Mouse (Mus musculus): ENCODE results near the gene Csf2rb2. TPM values are rescaled to one million over a fixed set of nuclear protein-coding genes. Genes with fewer than 3 reads are reported as not detected.
"Not testable (repeated sequence)": the region's sequence is repeated elsewhere in the genome, so short reads cannot be mapped to it uniquely, and the experiment has no call there.

The Csf2rb2 gene
- polyA plus RNA-seq (2014; fragmentation: Nextera tagmentation; extraction: Ambion mirVana): 0.37 and 0.70 TPM in 2 replicates

- Histone ChIP-seq H3K4me2 (ENCODE audit: low read depth) (no peak within 1 kb of the TSS), H3K36me3 (ENCODE audit: control insufficient read depth, insufficient read depth, low read length) (no peaks in the 10 kb centered on the region), H3K4me3 (ENCODE audit: low read depth, low read length) (no peak within 1 kb of the TSS), H3K9ac (ENCODE audit: low read length) (no peak within 1 kb of the TSS), H3K27me3 (ENCODE audit: control insufficient read depth, insufficient read depth, low read length) (no peaks in the 10 kb centered on the region), H3K27ac (ENCODE audit: low read depth, low read length) (no peak within 1 kb of the TSS), H3K4me1 (ENCODE audit: control insufficient read depth, insufficient read depth, low read length) (no peaks in the 10 kb centered on the region), H3K9me3 (ENCODE audit: control insufficient read depth, low read length) (no peaks in the 10 kb centered on the region)
- DNase-seq (ENCODE audit: low spot score) (no peak), ATAC-seq (ENCODE audit: insufficient read depth, low FRiP score, low TSS enrichment) (no peak)
- 86% methylated on average over 10 of the region's 10 CpGs for WGBS
These were observed at the start of gene Csf2rb2 for GRCm38 (mm10) chr15:78305341-78305933. Gene Csf2rb2 (minus strand): TSS chr15:78305721.

GRCm38 (mm10) chr15:78354958-78355357 lies 49.4 kb upstream of the Csf2rb2 start:
- Histone ChIP-seq H3K36me3 (ENCODE audit: control insufficient read depth, insufficient read depth, low read length) (no peaks in the 10 kb centered on the region), H3K4me1 (ENCODE audit: control insufficient read depth, insufficient read depth, low read length) (no peaks in the 10 kb centered on the region), H3K27me3 (ENCODE audit: control insufficient read depth, insufficient read depth, low read length) (no peaks in the 10 kb centered on the region), H3K27ac (ENCODE audit: low read depth, low read length) (no peak overlapping the region), H3K4me3 (ENCODE audit: low read depth, low read length) (no peak overlapping the region), H3K4me2 (ENCODE audit: low read depth) (no peak overlapping the region), H3K9me3 (ENCODE audit: control insufficient read depth, low read length) (no peaks in the 10 kb centered on the region), H3K9ac (ENCODE audit: low read length) (no peak overlapping the region)
- peak; percentile 30 for DNase-seq (ENCODE audit: low spot score)
- 0% methylated on average over 1 of the region's 1 CpGs for WGBS
- ATAC-seq (ENCODE audit: insufficient read depth, low FRiP score, low TSS enrichment): no peak

- H3K9ac ChIP-seq (ENCODE audit: low read length): no peak overlapping the region
- H3K9me3 ChIP-seq (ENCODE audit: control insufficient read depth, low read length): no peaks in the 10 kb centered on the region
- ATAC-seq (ENCODE audit: insufficient read depth, low FRiP score, low TSS enrichment) (no peak), DNase-seq (ENCODE audit: low spot score) (no peak)
- no peak overlapping the region for H3K4me2 ChIP-seq (ENCODE audit: low read depth)
- H3K4me3 ChIP-seq (ENCODE audit: low read depth, low read length): no peak overlapping the region
- no peak overlapping the region for H3K27ac ChIP-seq (ENCODE audit: low read depth, low read length)
- 66% methylated on average over 3 of the region's 3 CpGs for WGBS
- no peaks in the 10 kb centered on the region for H3K4me1 ChIP-seq (ENCODE audit: control insufficient read depth, insufficient read depth, low read length)
- H3K36me3 ChIP-seq (ENCODE audit: control insufficient read depth, insufficient read depth, low read length): no peaks in the 10 kb centered on the region
- H3K27me3 ChIP-seq (ENCODE audit: control insufficient read depth, insufficient read depth, low read length): no peaks in the 10 kb centered on the region
These were observed 46.2 kb upstream of the Csf2rb2 start for GRCm38 (mm10) chr15:78351586-78352165.

GRCm38 (mm10) chr15:78344567-78344966 lies 39.0 kb upstream of the Csf2rb2 start:
- DNase-seq (ENCODE audit: low spot score) (no peak), ATAC-seq (ENCODE audit: insufficient read depth, low FRiP score, low TSS enrichment) (no peak)
- Histone ChIP-seq H3K9me3 (ENCODE audit: control insufficient read depth, low read length) (no peaks in the 10 kb centered on the region), H3K27me3 (ENCODE audit: control insufficient read depth, insufficient read depth, low read length) (no peaks in the 10 kb centered on the region), H3K4me2 (ENCODE audit: low read depth) (no peak overlapping the region), H3K9ac (ENCODE audit: low read length) (no peak overlapping the region), H3K36me3 (ENCODE audit: control insufficient read depth, insufficient read depth, low read length) (no peaks in the 10 kb centered on the region), H3K27ac (ENCODE audit: low read depth, low read length) (no peak overlapping the region), H3K4me3 (ENCODE audit: low read depth, low read length) (no peak overlapping the region), H3K4me1 (ENCODE audit: control insufficient read depth, insufficient read depth, low read length) (no peaks in the 10 kb centered on the region)
- 86% methylated on average over 3 of the region's 3 CpGs for WGBS

- ATAC-seq (ENCODE audit: insufficient read depth, low FRiP score, low TSS enrichment) (no peak), DNase-seq (ENCODE audit: low spot score) (no peak)
- no peak overlapping the region for H3K4me3 ChIP-seq (ENCODE audit: low read depth, low read length)
- no peaks in the 10 kb centered on the region for H3K4me1 ChIP-seq (ENCODE audit: control insufficient read depth, insufficient read depth, low read length)
- H3K36me3 ChIP-seq (ENCODE audit: control insufficient read depth, insufficient read depth, low read length): no peaks in the 10 kb centered on the region
- no peak overlapping the region for H3K4me2 ChIP-seq (ENCODE audit: low read depth)
- WGBS: 23% methylated on average over 1 of the region's 1 CpGs
- H3K27ac ChIP-seq (ENCODE audit: low read depth, low read length): no peak overlapping the region
- H3K9me3 ChIP-seq (ENCODE audit: control insufficient read depth, low read length): no peaks in the 10 kb centered on the region
- no peak overlapping the region for H3K9ac ChIP-seq (ENCODE audit: low read length)
- H3K27me3 ChIP-seq (ENCODE audit: control insufficient read depth, insufficient read depth, low read length): no peaks in the 10 kb centered on the region
These were observed 38.2 kb upstream of the Csf2rb2 start for GRCm38 (mm10) chr15:78343683-78344082.

GRCm38 (mm10) chr15:78340919-78341318 lies 35.4 kb upstream of the Csf2rb2 start:
- not testable (repeated sequence) for H3K4me2 ChIP-seq (ENCODE audit: low read depth); DNase-seq (ENCODE audit: low spot score); H3K9ac ChIP-seq (ENCODE audit: low read length); ATAC-seq (ENCODE audit: insufficient read depth, low FRiP score, low TSS enrichment); H3K27ac ChIP-seq (ENCODE audit: low read depth, low read length); H3K4me1 ChIP-seq (ENCODE audit: control insufficient read depth, insufficient read depth, low read length); H3K27me3 ChIP-seq (ENCODE audit: control insufficient read depth, insufficient read depth, low read length); H3K9me3 ChIP-seq (ENCODE audit: control insufficient read depth, low read length); H3K4me3 ChIP-seq (ENCODE audit: low read depth, low read length); H3K36me3 ChIP-seq (ENCODE audit: control insufficient read depth, insufficient read depth, low read length)
- WGBS: 77% methylated on average over 6 of the region's 7 CpGs

- not testable (repeated sequence) for ATAC-seq (ENCODE audit: insufficient read depth, low FRiP score, low TSS enrichment); H3K4me2 ChIP-seq (ENCODE audit: low read depth); H3K27ac ChIP-seq (ENCODE audit: low read depth, low read length); H3K27me3 ChIP-seq (ENCODE audit: control insufficient read depth, insufficient read depth, low read length); H3K4me3 ChIP-seq (ENCODE audit: low read depth, low read length); H3K4me1 ChIP-seq (ENCODE audit: control insufficient read depth, insufficient read depth, low read length); H3K9ac ChIP-seq (ENCODE audit: low read length); H3K36me3 ChIP-seq (ENCODE audit: control insufficient read depth, insufficient read depth, low read length); H3K9me3 ChIP-seq (ENCODE audit: control insufficient read depth, low read length)
- WGBS: 40% methylated on average over 7 of the region's 7 CpGs
- peak; percentile 51 for DNase-seq (ENCODE audit: low spot score)
These were observed 34.3 kb upstream of the Csf2rb2 start for GRCm38 (mm10) chr15:78339627-78340423.

GRCm38 (mm10) chr15:78334380-78334779 lies 28.9 kb upstream of the Csf2rb2 start:
- no peaks in the 10 kb centered on the region for H3K9me3 ChIP-seq (ENCODE audit: control insufficient read depth, low read length)
- no peak overlapping the region for H3K9ac ChIP-seq (ENCODE audit: low read length)
- DNase-seq (ENCODE audit: low spot score): no peak
- no peaks in the 10 kb centered on the region for H3K4me1 ChIP-seq (ENCODE audit: control insufficient read depth, insufficient read depth, low read length)
- no peak overlapping the region for H3K27ac ChIP-seq (ENCODE audit: low read depth, low read length)
- ATAC-seq (ENCODE audit: insufficient read depth, low FRiP score, low TSS enrichment): no peak
- no peaks in the 10 kb centered on the region for H3K27me3 ChIP-seq (ENCODE audit: control insufficient read depth, insufficient read depth, low read length)
- H3K4me3 ChIP-seq (ENCODE audit: low read depth, low read length): no peak overlapping the region
- no peaks in the 10 kb centered on the region for H3K36me3 ChIP-seq (ENCODE audit: control insufficient read depth, insufficient read depth, low read length)
- H3K4me2 ChIP-seq (ENCODE audit: low read depth): no peak overlapping the region
- WGBS: 91% methylated on average over 3 of the region's 3 CpGs

Measured in neural tube, embryonic 11.5 days (tissue).